Mouse (Mus musculus) CD8-positive naive resting alpha-beta T cell, adult 57 days (primary cell): ENCODE results near the gene Vtcn1. TPM values are rescaled to one million over a fixed set of nuclear protein-coding genes. Genes with fewer than 3 reads are reported as not detected.

ENCODE experiments used
- total RNA-seq: library from RNA; stranded (reverse); gene quantifications from one replicate; pipeline ENCODE4 v1.2.4, GENCODE M21; 2023

The Vtcn1 gene
- not detected for total RNA-seq

GRCm38 (mm10) chr3:100825225-100825965 lies at the start of gene Vtcn1:
Gene Vtcn1 (plus strand): TSS chr3:100825459.

DNA sequence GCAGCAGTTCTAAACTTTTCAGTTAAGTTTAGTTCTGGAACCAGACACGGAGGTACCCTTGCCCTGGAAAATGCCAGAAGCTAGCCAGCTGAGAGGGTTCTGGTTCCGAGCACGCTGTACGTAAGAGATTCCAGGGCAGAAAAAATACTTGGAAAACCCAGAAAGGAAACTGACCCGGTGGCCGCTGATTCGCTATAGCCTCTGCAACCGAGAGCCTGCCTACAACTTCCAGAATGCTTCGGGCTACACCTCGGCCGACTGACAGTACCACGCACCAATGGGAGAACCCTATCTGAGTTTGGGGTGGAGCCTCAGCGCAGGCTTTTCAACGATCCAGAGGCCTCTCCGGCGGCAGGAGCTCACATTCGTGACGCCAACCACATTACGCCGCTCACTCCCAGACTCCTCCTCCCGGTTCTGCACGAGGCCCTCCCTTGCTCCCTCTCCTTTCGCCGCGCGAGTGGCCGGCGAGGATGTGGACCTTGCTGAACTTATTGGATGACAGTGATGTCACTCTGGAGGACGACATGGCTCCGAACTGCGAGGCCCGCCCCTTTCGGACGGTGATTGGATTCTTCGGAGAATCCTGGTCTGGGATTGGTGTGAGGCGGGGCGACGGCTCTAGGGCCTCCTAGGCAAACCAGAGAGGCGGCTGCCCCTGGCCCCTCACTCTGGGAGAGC lies 96.7 kb downstream of the Vtcn1 start, which contains the start of gene Trim45:
Gene Trim45, plus strand, starts transcription at position 378 of the 681 bp plus-strand sequence.

Other genes starting within 250 kb of the Vtcn1 start
- gene Man1a2, start 140.0 kb upstream of the Vtcn1 start, total RNA-seq: 112 TPM
- gene Trim45, start 96.7 kb downstream of the Vtcn1 start, total RNA-seq: 1.6 TPM
- 10.8 TPM for gene Ttf2, start 144.2 kb downstream of the Vtcn1 start, total RNA-seq
- gene Cd101, start 204.1 kb downstream of the Vtcn1 start, total RNA-seq: 2.0 TPM